9 mouse cellular contexts compared by ENCODE assay signal in genomic region chr12:105526829-105527228, GRCm38 (mm10). TPM values are rescaled to one million over a fixed set of nuclear protein-coding genes. Genes with fewer than 3 reads are reported as not detected.
A peak's percentile ranks its signal among the peaks of the same experiment; 100 is the strongest.
DNase-seq lines count a peak whose midpoint lies in the region; ATAC-seq and TF ChIP-seq lines count a peak whose summit lies in the region.
"Had no signal": no experiment of that assay in that cellular context is flagged by ENCODE, and none has a peak within 500 bp of the region (broad histone marks: within the 10 kb centered on the region; RNA-seq: fewer than 3 reads in every experiment).

No protein-coding gene starts in this region.

- H3K27ac ChIP-seq in limb, embryonic 14.5 days (replicated peaks; ENCODE audit: low read depth, low read length): no peak overlapping the region
- no peak overlapping the region for H3K27ac ChIP-seq in liver, embryonic 12.5 days

- no peaks in the 10 kb centered on the region for H3K27me3 ChIP-seq in limb, embryonic 14.5 days (ENCODE audit: control insufficient read depth, insufficient read depth, low read length)
- H3K27me3 ChIP-seq in liver, embryonic 12.5 days (replicated peaks): no peaks in the 10 kb centered on the region

- no peak overlapping the region for H3K9ac ChIP-seq in limb, embryonic 14.5 days (ENCODE audit: low read depth, low read length, severe bottlenecking)
- H3K9ac ChIP-seq in liver, embryonic 12.5 days: no peak overlapping the region

- ATAC-seq in limb, embryonic 14.5 days (ENCODE audit: low FRiP score, low read depth): no peak
- no peak for ATAC-seq in activated CD4-positive, CD25-positive, alpha-beta regulatory T cell, adult 4 months
- ATAC-seq in liver, embryonic 12.5 days: no peak

- no peaks in the 10 kb centered on the region for H3K36me3 ChIP-seq in limb, embryonic 14.5 days (ENCODE audit: control insufficient read depth, insufficient read depth, low read length)
- no peaks in the 10 kb centered on the region for H3K36me3 ChIP-seq in liver, embryonic 12.5 days

- H3K4me1 ChIP-seq in limb, embryonic 14.5 days (ENCODE audit: control insufficient read depth, insufficient read depth, low read length): no peaks in the 10 kb centered on the region
- no peaks in the 10 kb centered on the region for H3K4me1 ChIP-seq in liver, embryonic 12.5 days

- no peak overlapping the region for H3K4me3 ChIP-seq in limb, embryonic 14.5 days (replicated peaks; ENCODE audit: low read length)
- no peak overlapping the region for H3K4me3 ChIP-seq in liver, embryonic 12.5 days

- peak; percentile 54 for DNase-seq in adrenal gland, adult 8-10 months
- no peak for DNase-seq in adrenal gland, postnatal 4 days (ENCODE audit: low spot score in 2 of 2)
- DNase-seq in urinary bladder, postnatal 14 days (ENCODE audit: low spot score): peak; percentile 43
- DNase-seq in urinary bladder, adult 2 months (ENCODE audit: low spot score): no peak
- DNase-seq in kidney, adult 8-10 months: peak; percentile 43 to 75
- peak; percentile 26 for DNase-seq in limb, embryonic 14.5 days (ENCODE audit: low spot score)

- TF ChIP-seq POLR2A in limb, embryonic 14.5 days (IDR thresholded peaks at IDR 0.05; ENCODE audit: borderline replicate concordance, extremely low read depth, insufficient read depth, insufficient read length): no peak

- no peak overlapping the region for H3K4me2 ChIP-seq in limb, embryonic 14.5 days (replicated peaks; ENCODE audit: low read depth, low read length, severe bottlenecking)
- no peak overlapping the region for H3K4me2 ChIP-seq in liver, embryonic 12.5 days

- no peaks in the 10 kb centered on the region for H3K9me3 ChIP-seq in limb, embryonic 14.5 days (ENCODE audit: control insufficient read depth, low read length)
- no peaks in the 10 kb centered on the region for H3K9me3 ChIP-seq in liver, embryonic 12.5 days (replicated peaks)

- 59% methylated on average over 5 of the region's 5 CpGs for WGBS in limb, embryonic 14.5 days
- 80% methylated on average over 5 of the region's 5 CpGs for WGBS in liver, embryonic 12.5 days (ENCODE audit: insufficient replicate concordance)

RNA-seq across cellular contexts. Expression of gene Bdkrb2, which starts 36.2 kb away (rescaled TPM):
- 10 to 100 TPM in 3 of 4 experiments, 1 to 10 TPM in 1; 7.6 to 14.0 (median 10.5) TPM for total RNA-seq in adrenal gland, adult 8-10 months (2022)
- 10 to 100 TPM in 1 of 2 experiments, 1 to 10 TPM in 1; 9.6 to 10.7 TPM for total RNA-seq in adrenal gland, postnatal 4 days (2021)
- 5.7 and 6.6 TPM in 2 replicates for polyA plus RNA-seq in urinary bladder, adult 2 months (2012; rRNA removed)
- polyA plus RNA-seq in limb, embryonic 14.5 days (2012; rRNA removed): 1.7 and 2.2 TPM in 2 replicates
- polyA plus RNA-seq in limb, embryonic 14.5 days (2014; fragmentation: Nextera tagmentation; extraction: Ambion mirVana): 0.82 and 1.2 TPM in 2 replicates
- polyA plus RNA-seq in activated CD4-positive, CD25-positive, alpha-beta regulatory T cell, adult 4 months (2017; shearing (Covaris generic)): not detected
- polyA plus RNA-seq in liver, embryonic 12.5 days (2016; fragmentation: Nextera tagmentation; extraction: Ambion mirVana): not detected in 2 replicates
- total RNA-seq: neutrophil, adult 5-6 weeks had no signal

Comparison
In these comparisons a context has a peak if more than half of its experiments do, and no peak if none do; other contexts are left out.
1. DNase-seq: peak in adrenal gland, adult 8-10 months (single experiment), urinary bladder, postnatal 14 days (single experiment), kidney, adult 8-10 months (2 of 2) and limb, embryonic 14.5 days (single experiment); none in adrenal gland, postnatal 4 days (0 of 2) and urinary bladder, adult 2 months (single experiment).